Mouse (Mus musculus) left cerebral cortex, adult 8-10 months (tissue): Measurements from ENCODE around the gene Zbtb37. TPM values are rescaled to one million over a fixed set of nuclear protein-coding genes. Genes with fewer than 3 reads are reported as not detected.
"Not testable (repeated sequence)": the region's sequence is repeated elsewhere in the genome, so short reads cannot be mapped to it uniquely, and the experiment has no call there.

Source experiments
- DNase-seq, 2 experiments: peaks; one replicate each; pipeline ENCODE4 v3.0.0; 2022; ENCODE audit warnings: low spot score in 2 of 2
- total RNA-seq, 4 experiments: library from RNA; stranded (reverse); gene quantifications; 2 replicates each; pipeline ENCODE4 v1.2.4; 2022

Gene Zbtb37
- total RNA-seq, 4 experiments from 2014 or later = 20.1 to 25.1 (median 21.3) TPM

- DNase-seq = no peak
Measured at GRCm38 (mm10) chr1:161033856-161034434, 704 bp downstream of the Zbtb37 start.

- no peak for DNase-seq
Measured at GRCm38 (mm10) chr1:161032345-161032744, 2.3 kb downstream of the Zbtb37 start.

GRCm38 (mm10) chr1:161031881-161032280, 2.8 kb downstream of the Zbtb37 start:
- no peak for DNase-seq

GRCm38 (mm10) chr1:161030058-161030457, 4.6 kb downstream of the Zbtb37 start:
- DNase-seq = no peak

- not testable (repeated sequence) for DNase-seq
Measured at GRCm38 (mm10) chr1:161028427-161028826, 6.2 kb downstream of the Zbtb37 start.

GRCm38 (mm10) chr1:161027196-161027595, 7.5 kb downstream of the Zbtb37 start:
- DNase-seq = no peak

GRCm38 (mm10) chr1:161025410-161026210, 9.0 kb downstream of the Zbtb37 start:
- no peak for DNase-seq

GRCm38 (mm10) chr1:161020051-161020450, 14.6 kb downstream of the Zbtb37 start:
- no peak for DNase-seq

- DNase-seq = no peak
Measured at GRCm38 (mm10) chr1:161016378-161016777, 18.3 kb downstream of the Zbtb37 start.

GRCm38 (mm10) chr1:161010436-161010835, 24.2 kb downstream of the Zbtb37 start:
- DNase-seq = no peak

GRCm38 (mm10) chr1:161008038-161008437, 26.6 kb downstream of the Zbtb37 start:
- no peak for DNase-seq

GRCm38 (mm10) chr1:161006471-161006870, 28.2 kb downstream of the Zbtb37 start:
- no peak for DNase-seq

GRCm38 (mm10) chr1:161005526-161005925, 29.1 kb downstream of the Zbtb37 start:
- DNase-seq = no peak

GRCm38 (mm10) chr1:161004942-161005341, 29.7 kb downstream of the Zbtb37 start:
- no peak for DNase-seq

- no peak for DNase-seq
Measured at GRCm38 (mm10) chr1:160993851-160994250, 40.8 kb downstream of the Zbtb37 start.

GRCm38 (mm10) chr1:160989395-160989794, 45.3 kb downstream of the Zbtb37 start:
- DNase-seq = no peak

- DNase-seq = no peak
Measured at GRCm38 (mm10) chr1:160986881-160987635, 47.6 kb downstream of the Zbtb37 start.

- DNase-seq = no peak
Measured at GRCm38 (mm10) chr1:160985477-160985876, 49.2 kb downstream of the Zbtb37 start.

GRCm38 (mm10) chr1:160984731-160985130, 49.9 kb downstream of the Zbtb37 start:
- not testable (repeated sequence) for DNase-seq

GRCm38 (mm10) chr1:160982887-160983286, 51.8 kb downstream of the Zbtb37 start:
- no peak for DNase-seq

- no peak for DNase-seq
Measured at GRCm38 (mm10) chr1:160981337-160981736, 53.3 kb downstream of the Zbtb37 start.
